Mouse (Mus musculus): ENCODE measurements at regions not wholly inside any gene's neighbourhood (a gene's known extent, or its start where the extent isn't known, plus 50 kb on each side); places are given as distances from the start of the nearest gene placed in this dataset.

DNA sequence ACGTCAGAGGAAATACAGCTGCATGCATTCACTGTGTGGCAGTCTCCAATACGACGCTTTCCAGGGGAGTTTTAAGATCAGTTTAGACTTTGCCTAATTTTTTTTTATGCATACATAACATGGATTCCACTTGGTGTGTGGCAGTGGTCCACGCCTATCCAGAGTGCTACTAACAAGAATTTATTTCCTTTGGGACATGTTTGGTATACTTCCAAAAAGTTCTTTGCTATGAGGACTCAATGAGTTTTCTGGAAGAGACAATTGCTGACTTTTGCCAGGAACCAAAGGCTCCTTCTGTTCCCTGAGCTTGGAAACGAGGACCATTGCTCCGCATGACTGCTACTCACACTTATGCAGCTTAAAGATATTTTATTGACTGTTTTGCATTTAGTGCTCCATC is 59.2 kb downstream of the Marcks start:
- DNase-seq, result peak; percentile 12 to 19

GRCm38 (mm10) chr10:37078439-37078838 is 60.3 kb downstream of the Marcks start:
- DNase-seq, result peak; percentile 81 to 90

DNA sequence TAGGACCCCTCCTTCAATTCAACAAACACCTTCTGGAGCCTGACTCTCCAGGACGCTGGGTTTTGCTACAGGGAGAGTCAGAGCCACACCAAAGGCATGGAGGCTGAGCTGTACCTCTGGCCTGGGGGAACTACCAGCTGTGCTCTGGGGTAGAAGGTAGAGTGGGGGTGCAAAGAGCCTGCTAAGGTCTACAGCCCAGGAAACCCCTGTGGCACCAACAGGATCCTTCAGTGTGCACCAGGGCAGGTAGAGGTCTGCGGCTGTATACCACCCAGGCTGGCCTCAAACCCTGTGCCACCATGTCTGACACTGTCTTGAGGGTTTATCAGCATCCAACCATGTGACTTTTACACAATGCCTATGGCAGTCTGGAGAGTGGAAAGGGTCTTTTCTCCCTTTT is 61.0 kb downstream of the Marcks start:
- DNase-seq, result no peak

DNA sequence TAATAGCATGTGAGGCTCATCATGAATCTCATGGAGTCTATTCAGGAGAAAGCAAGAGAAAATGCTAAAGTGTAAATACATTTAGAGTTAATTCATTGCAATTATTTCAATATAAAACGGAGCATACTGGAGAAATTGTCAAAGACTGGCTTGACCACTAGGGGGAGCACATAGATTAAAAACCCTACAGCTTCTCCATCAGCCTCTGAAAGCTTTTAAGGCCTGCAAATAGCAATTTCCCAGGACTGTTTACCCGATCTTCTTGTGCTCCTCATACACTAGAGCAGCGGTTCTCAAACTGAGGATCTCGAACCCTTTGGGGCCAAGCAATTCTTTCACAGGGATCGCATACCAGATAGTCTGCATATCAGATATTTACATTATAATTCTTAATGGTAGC is 65.9 kb downstream of the Marcks start:
- peak; percentile 28 to 40 for DNase-seq

DNA sequence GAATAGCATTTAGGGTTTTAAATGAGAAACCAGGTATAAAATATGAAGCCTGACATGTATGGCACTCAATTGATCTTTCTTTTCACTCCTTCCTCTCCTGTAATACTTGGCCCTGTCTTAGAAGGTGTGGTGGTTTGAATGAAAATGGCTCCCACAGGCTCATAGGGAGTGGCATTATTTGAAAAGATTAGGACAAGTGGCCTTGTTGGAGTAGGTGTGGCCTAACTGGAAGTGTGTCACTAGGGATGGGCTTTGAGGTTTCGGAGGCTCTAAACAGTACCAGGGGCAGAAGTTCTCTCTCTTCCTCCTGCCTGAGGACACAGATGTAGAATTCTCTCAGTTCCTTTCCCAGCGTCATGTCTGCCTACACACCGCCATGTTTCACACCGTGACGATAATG is 66.7 kb downstream of the Marcks start:
- DNase-seq, result no peak

GRCm38 (mm10) chr10:37071420-37071819 is 67.3 kb downstream of the Marcks start:
- no peak for DNase-seq
